Mouse (Mus musculus) limb, embryonic 12.5 days (tissue): ENCODE data around the gene Zfhx3. TPM values are rescaled to one million over a fixed set of nuclear protein-coding genes. Genes with fewer than 3 reads are reported as not detected.

ENCODE experiments used
- ATAC-seq: fragments of 200-750 bp; cut with Nextera tagmentation; 2 replicates; pipeline ENCODE4 v1.8.0; 2017; ENCODE audit warnings: low read depth, moderate TSS enrichment; ENCODE audit not compliant: insufficient number of reproducible peaks, insufficient read depth, low FRiP score, low TSS enrichment
- H3K27ac ChIP-seq: fragments of 300-500 bp; sonication (generic); 2 replicates; pipeline ENCODE4 v1.5.1; 2016; ENCODE audit warnings: mild to moderate bottlenecking, moderate library complexity
- H3K27me3 ChIP-seq: fragments of 300-500 bp; sonication (generic); 2 replicates; pipeline ENCODE4 v1.6.1; 2016; ENCODE audit warnings: mild to moderate bottlenecking, moderate library complexity
- H3K36me3 ChIP-seq: fragments of 300-500 bp; sonication (generic); 2 replicates; pipeline ENCODE4 v1.6.1; 2016; ENCODE audit warnings: mild to moderate bottlenecking, moderate library complexity
- H3K4me1 ChIP-seq: fragments of 300-500 bp; sonication (generic); replicated peaks from 2 replicates; pipeline ENCODE4 v1.6.1; 2016
- H3K4me2 ChIP-seq: fragments of 300-500 bp; sonication (generic); 2 replicates; pipeline ENCODE4 v1.6.1; 2016; ENCODE audit warnings: mild to moderate bottlenecking, moderate library complexity
- H3K4me3 ChIP-seq: fragments of 300-500 bp; sonication (generic); replicated peaks from 2 replicates; pipeline ENCODE4 v1.5.1; 2016; ENCODE audit warnings: mild to moderate bottlenecking
- H3K9ac ChIP-seq: fragments of 300-500 bp; sonication (generic); replicated peaks from 2 replicates; pipeline ENCODE4 v1.6.1; 2016; ENCODE audit warnings: mild to moderate bottlenecking, moderate library complexity
- H3K9me3 ChIP-seq: fragments of 300-500 bp; sonication (generic); 2 replicates; pipeline ENCODE4 v1.6.1; 2016; ENCODE audit warnings: mild to moderate bottlenecking, moderate library complexity
- WGBS: fragments of 180-500 bp; shearing (Covaris S2); methylation state at CpG from one replicate; pipeline ENCODE4 v1.1.7; 2016; 5-methylcytosine and 5-hydroxymethylcytosine counted together
- polyA plus RNA-seq: library from polyadenylated mRNA; unstranded; fragments of >200 nt; fragmentation: Nextera tagmentation; extraction: Ambion mirVana; gene quantifications from 2 replicates; pipeline ENCODE4 v1.2.1, GENCODE M21; 2016

Gene Zfhx3
- polyA plus RNA-seq, 1 experiment from 2014 or later = 53.0 TPM

DNA sequence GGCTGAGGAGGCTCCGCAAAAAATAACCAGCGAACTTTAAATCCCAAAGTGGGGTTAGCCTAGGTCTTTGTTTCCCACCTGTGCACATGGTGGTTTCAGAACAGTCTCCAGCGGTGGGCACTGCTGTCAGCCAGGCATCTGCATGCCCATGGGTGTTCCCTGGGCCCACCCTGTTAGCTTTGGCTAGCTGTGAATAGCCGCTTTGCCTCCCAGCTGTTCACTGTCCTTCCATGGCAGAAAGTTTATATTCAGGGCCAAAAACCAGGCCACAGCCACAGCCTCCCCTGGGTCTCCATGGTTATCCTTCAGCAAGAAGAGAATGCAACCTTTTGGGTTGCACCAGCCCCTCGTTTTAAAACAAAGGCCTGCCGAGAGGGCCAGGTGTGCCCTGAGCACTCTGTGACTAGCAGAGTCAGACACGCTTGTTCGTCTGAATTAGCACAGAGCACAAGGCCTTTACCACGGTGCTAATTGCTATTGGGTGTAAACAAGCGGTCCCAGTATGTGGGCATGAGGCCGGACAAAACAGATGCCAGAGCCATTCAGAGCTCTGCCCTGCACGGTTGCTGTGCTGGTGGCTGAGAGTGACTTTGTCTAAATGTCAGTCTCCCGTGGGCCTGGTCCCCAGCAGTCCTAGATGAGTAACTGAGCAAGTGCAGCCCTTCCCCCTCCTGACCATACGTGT, 568.3 kb downstream of the Zfhx3 start:
- Histone ChIP-seq H3K9ac (no peak overlapping the region), H3K4me3 (no peak overlapping the region), H3K27me3 (no peaks in the 10 kb centered on the region), H3K36me3 (no peaks in the 10 kb centered on the region), H3K4me2 (no peak overlapping the region), H3K4me1 (peaks cover 17% of the 10 kb centered on the region), H3K27ac (peak overlapping the region; percentile 74), H3K9me3 (no peaks in the 10 kb centered on the region; the same call in 1 of the 2 replicates)
- 32% methylated on average over 14 of the region's 14 CpGs for WGBS
- no peak for ATAC-seq

DNA sequence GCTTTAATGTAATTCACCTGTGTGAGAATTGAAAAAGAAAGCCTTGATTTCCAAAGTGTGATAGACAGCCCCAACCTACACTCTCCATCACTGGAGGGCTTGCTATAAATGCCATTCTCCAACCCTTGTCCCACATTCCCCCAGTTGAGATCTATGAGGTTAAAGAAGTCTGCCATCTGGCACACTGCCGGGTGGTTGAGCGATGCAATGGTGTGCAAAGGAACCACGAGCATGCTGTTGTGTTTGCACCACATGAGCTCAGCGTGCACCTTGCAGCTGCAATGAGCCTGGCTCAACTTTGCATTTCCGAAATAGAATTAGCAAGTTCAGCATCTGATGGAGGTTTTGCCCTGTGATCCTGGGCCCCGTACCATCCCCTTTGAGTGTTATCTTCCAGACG, 575.7 kb downstream of the Zfhx3 start:
- Histone ChIP-seq H3K4me1 (no peaks in the 10 kb centered on the region), H3K9me3 (no peaks in the 10 kb centered on the region), H3K4me3 (no peak overlapping the region), H3K27me3 (no peaks in the 10 kb centered on the region), H3K4me2 (no peak overlapping the region), H3K9ac (no peak overlapping the region), H3K36me3 (no peaks in the 10 kb centered on the region), H3K27ac (no peak overlapping the region)
- 93% methylated on average over 7 of the region's 7 CpGs for WGBS
- no peak for ATAC-seq

DNA sequence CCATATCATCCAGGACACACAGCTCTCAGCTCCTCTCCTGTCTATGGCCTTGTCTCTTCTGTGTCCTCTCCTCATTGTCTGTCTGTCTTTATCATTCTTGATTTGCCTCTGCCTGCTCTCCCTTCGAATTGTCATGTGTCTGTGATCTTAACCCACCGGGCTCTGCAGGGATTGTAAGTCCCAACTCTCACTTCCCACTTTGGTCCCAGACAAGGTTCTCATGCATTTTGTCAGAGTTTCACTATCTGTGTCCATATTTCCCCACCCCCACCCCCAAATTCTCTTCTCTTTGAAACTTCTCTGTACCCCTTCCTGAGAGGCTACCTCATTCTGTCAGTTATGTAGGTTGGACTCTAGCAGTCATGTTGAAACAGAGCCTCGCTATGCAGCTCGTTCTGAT, 579.6 kb downstream of the Zfhx3 start:
- Histone ChIP-seq H3K9me3 (no peaks in the 10 kb centered on the region), H3K4me2 (no peak overlapping the region), H3K27ac (no peak overlapping the region), H3K9ac (no peak overlapping the region), H3K27me3 (no peaks in the 10 kb centered on the region), H3K4me3 (no peak overlapping the region), H3K4me1 (no peaks in the 10 kb centered on the region), H3K36me3 (no peaks in the 10 kb centered on the region)
- no peak for ATAC-seq
- 88% methylated on average over 4 of the region's 4 CpGs for WGBS

DNA sequence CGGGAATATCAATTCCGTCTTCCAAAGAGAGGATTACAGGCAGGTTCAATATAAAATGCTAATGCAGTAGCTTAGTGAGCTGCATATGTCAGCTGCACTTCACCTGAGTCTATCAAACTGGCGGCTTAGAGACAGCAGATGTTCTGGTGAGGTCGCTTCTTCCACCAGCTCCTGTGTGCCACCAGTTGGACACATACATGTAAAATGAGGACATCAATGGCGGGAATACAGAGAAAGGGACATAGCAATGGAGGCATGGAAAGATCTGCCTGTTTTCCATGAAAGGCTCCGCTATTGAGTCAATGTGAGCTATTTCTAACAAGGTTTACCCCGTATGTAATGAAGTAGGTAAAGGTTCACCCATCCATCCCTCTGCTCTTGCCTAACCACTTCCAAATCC, 587.0 kb downstream of the Zfhx3 start:
- WGBS = 95% methylated on average over 7 of the region's 7 CpGs

DNA sequence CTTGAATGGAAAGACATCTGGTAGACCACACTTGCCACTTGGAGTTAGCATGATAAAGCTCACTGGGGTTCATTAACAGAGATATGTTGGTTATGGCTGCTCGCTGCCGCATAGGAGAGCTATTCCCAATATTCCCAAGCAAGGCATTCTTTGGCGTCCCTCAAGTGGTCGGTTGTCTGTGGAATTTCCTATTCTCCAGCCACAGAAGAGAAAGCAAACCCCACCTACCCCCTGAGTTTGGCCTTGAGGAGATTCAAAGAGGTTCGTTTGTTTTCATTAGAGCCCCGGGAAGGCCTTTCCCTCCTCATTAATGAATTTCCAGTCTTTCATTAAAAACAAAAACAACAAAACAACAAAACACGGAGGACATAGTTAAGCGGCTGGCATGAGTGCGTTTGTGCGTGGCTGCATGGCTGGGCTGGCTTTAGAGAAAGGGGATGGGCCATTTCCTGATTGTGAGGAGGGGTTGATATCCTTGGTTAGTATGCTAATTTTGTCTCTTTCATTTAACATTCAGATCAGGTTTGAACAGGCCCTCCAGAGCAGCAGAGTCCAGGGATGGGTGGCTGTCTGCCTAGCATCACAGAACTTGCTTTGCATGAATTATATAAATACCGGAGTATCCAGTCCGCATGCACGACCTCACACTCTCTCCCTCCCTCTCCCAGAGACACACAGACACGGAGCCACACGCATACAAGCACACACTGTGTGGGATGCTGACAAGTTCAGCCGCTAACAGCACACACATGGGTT, 592.9 kb downstream of the Zfhx3 start:
- Histone ChIP-seq H3K27ac (no peak overlapping the region), H3K9me3 (no peaks in the 10 kb centered on the region), H3K27me3 (no peaks in the 10 kb centered on the region), H3K4me1 (peaks cover 3% of the 10 kb centered on the region; the same call in 1 of the 2 replicates), H3K9ac (no peak overlapping the region), H3K36me3 (no peaks in the 10 kb centered on the region), H3K4me3 (no peak overlapping the region), H3K4me2 (no peak overlapping the region)
- WGBS = 80% methylated on average over 16 of the region's 16 CpGs
- ATAC-seq = no peak

More for the DNA sequence above, 587.0 kb downstream of the Zfhx3 start:
- Histone ChIP-seq H3K4me1 (peaks cover 3% of the 10 kb centered on the region; the same call in 1 of the 2 replicates), H3K9ac (no peak overlapping the region), H3K36me3 (no peaks in the 10 kb centered on the region), H3K27ac (no peak overlapping the region), H3K27me3 (no peaks in the 10 kb centered on the region), H3K4me2 (no peak overlapping the region), H3K9me3 (no peaks in the 10 kb centered on the region), H3K4me3 (no peak overlapping the region)
- no peak for ATAC-seq

DNA sequence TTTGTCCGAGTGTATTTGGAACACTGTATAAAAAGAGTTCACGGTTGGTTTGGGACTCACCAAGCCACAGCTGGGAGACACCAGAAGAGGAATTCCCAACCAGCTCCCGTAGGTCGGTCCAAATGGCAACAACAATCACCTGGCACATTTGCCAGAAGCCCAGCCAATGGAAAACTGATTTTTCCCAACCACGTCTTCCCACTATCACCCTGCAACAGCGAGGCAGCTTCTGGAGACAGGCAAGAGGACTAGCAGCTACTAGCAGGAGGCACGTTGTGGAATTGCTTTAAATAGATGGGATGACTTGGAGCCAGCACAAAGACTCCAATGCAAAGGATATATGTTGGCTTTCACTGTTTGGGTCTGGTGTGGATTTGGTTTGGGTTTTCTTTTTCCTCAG, 593.7 kb downstream of the Zfhx3 start:
- no peak overlapping the region for H3K27ac ChIP-seq
- H3K9me3 ChIP-seq = no peaks in the 10 kb centered on the region
- no peak for ATAC-seq
- no peak overlapping the region for H3K9ac ChIP-seq
- no peaks in the 10 kb centered on the region for H3K36me3 ChIP-seq
- no peaks in the 10 kb centered on the region for H3K27me3 ChIP-seq
- H3K4me1 ChIP-seq = peaks cover 3% of the 10 kb centered on the region; the same call in 1 of the 2 replicates
- H3K4me2 ChIP-seq = no peak overlapping the region
- H3K4me3 ChIP-seq = no peak overlapping the region
- WGBS = 84% methylated on average over 7 of the region's 7 CpGs

DNA sequence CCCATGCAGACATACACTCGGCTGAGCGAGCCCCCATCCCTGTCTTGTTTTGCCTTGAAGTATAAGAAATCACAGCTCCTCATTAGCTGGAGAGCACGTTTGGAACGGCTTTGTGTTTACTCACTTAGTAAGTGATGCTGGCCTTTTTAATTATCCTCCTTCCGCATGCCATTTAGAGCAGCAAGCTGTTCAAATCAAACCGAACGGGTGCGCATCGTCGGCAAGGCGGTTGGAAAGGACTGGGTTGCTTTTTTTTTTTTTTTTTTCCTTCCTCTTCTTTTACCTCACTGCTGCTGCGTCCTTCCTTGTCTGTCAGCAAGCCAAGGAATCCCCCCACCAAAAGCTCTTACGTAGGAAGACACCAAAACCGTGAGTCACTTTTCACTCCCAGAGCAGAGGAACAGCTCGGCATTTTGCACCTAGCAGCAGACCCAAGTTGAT, 594.5 kb downstream of the Zfhx3 start:
- Histone ChIP-seq H3K9me3 (no peaks in the 10 kb centered on the region), H3K4me2 (no peak overlapping the region), H3K36me3 (no peaks in the 10 kb centered on the region), H3K4me3 (no peak overlapping the region), H3K4me1 (peaks cover 3% of the 10 kb centered on the region; the same call in 1 of the 2 replicates), H3K27ac (no peak overlapping the region), H3K27me3 (no peaks in the 10 kb centered on the region), H3K9ac (no peak overlapping the region)
- 78% methylated on average over 15 of the region's 15 CpGs for WGBS
- no peak for ATAC-seq

DNA sequence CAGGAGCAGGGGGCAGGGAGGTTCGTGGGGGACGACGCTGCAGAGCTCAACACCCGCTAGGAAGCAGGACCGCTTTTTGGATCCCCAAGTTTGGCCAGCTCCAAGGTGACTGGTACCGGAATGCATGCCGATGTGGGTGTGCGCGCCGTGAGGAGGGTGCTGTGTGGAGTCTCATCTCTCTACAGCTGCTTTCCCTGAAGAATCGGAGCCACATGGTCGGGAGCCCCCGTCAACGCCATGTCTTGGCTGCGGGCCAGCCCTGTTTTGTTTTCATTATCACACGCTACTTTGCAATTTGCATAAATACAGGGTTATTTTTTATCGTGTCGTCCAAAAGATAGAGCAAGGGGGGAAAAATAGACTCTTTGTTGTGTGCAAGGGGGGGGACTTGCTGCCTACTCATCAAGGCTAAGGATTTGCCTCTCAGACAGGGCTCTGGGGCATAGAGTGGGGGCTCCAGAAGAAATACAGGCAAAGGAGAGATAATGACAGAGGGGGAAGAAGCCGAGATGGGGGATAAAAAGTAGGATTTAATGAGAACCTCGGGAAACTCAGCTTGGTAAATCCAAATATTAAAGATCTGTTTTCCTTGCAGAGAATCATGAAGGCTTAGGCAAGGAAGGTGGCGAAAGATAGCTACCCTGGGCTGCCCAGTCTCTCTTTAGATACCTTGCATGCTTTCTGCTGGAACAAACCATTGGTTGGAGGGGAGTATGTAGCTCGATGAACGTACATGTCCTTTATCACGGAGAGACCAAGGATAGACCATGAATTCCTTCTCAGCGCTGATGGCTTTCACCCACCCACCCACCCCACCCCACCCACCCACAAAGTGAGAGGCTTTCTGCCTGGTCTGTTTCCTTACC, 595.5 kb downstream of the Zfhx3 start:
- Histone ChIP-seq H3K9ac (no peak overlapping the region), H3K27me3 (no peaks in the 10 kb centered on the region), H3K36me3 (no peaks in the 10 kb centered on the region), H3K4me2 (no peak overlapping the region), H3K27ac (no peak overlapping the region), H3K4me1 (no peaks in the 10 kb centered on the region), H3K4me3 (no peak overlapping the region), H3K9me3 (no peaks in the 10 kb centered on the region)
- WGBS = 90% methylated on average over 25 of the region's 25 CpGs
- ATAC-seq = no peak

DNA sequence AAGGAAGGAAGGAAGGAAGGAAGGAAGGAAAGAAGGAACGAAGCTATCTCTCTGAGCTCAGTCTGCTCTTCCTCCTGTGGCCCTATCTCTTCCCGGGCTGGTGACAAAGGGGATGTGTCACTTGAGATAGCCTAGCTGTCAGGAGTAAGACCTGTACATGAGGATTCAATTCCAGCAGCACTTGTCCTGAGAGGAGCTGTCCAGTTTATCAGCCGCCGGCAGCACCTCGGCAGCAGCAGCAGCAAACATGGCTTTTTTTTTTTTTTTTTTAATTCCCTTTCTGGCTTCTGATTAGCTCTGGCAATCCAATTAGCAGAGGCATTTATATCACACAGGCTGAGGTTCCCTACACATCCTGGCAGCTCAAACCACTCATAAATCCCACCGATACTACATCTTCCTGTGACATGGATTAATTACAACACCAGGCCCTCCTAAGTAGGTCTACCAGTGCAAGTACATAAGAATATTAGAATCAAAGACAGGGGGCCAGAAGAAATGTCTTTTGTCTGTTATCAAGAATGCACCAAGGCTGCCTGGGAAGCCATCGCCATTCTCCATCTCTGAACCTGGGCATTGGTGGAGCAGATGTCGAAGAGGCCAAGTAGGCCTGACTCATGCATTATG, 596.6 kb downstream of the Zfhx3 start:
- ATAC-seq = no peak

DNA sequence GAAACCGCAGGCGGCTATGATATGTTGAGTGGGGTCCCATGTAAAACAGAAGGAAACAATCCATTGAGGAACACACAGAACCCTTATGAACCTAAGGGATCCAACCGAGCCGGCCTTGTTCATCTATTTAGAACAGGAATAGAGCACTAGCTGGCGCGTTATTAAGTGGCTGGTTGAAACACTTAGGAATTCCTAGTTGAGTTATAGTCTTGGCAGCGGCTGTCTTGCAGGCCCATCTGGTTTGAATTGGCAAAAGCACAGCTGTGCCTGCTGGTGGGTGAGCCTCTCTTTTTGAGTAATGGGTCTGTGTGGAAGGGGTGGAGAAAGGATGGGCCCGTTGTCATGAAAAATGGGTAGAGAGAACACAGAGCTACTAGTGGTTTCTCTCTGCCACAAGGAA, 610.1 kb downstream of the Zfhx3 start:
- Histone ChIP-seq H3K9ac (no peak overlapping the region), H3K27me3 (no peaks in the 10 kb centered on the region), H3K36me3 (no peaks in the 10 kb centered on the region), H3K4me2 (no peak overlapping the region), H3K4me1 (peaks cover 40% of the 10 kb centered on the region), H3K9me3 (no peaks in the 10 kb centered on the region), H3K4me3 (no peak overlapping the region), H3K27ac (peak overlapping the region; percentile 76)
- no peak for ATAC-seq
- 22% methylated on average over 8 of the region's 8 CpGs for WGBS

More for the DNA sequence above, 596.6 kb downstream of the Zfhx3 start:
- H3K4me3 ChIP-seq = no peak overlapping the region
- WGBS = 57% methylated on average over 8 of the region's 8 CpGs
- no peaks in the 10 kb centered on the region for H3K27me3 ChIP-seq
- H3K9ac ChIP-seq = no peak overlapping the region
- H3K4me2 ChIP-seq = no peak overlapping the region
- no peaks in the 10 kb centered on the region for H3K4me1 ChIP-seq
- H3K27ac ChIP-seq = no peak overlapping the region
- no peaks in the 10 kb centered on the region for H3K9me3 ChIP-seq
- H3K36me3 ChIP-seq = no peaks in the 10 kb centered on the region
